Comparison of ENCODE assay signal across 16 mouse cellular contexts in genomic region chr5:126954189-126954588, GRCm38 (mm10).
"Had no signal": no experiment of that assay in that cellular context is flagged by ENCODE, and none has a peak within 500 bp of the region (broad histone marks: within the 10 kb centered on the region; RNA-seq: fewer than 3 reads in every experiment).

No protein-coding gene starts in this region.

- H3K27me3 ChIP-seq: neural tube, embryonic 13.5 days; neural tube, embryonic 15.5 days; stomach, embryonic 15.5 days had no signal

- H3K4me3 ChIP-seq: neural tube, embryonic 13.5 days; neural tube, embryonic 15.5 days; stomach, embryonic 15.5 days had no signal

- H3K36me3 ChIP-seq: neural tube, embryonic 13.5 days; neural tube, embryonic 15.5 days; stomach, embryonic 15.5 days had no signal

- H3K27ac ChIP-seq: neural tube, embryonic 13.5 days; neural tube, embryonic 15.5 days; stomach, embryonic 15.5 days; stomach, postnatal 0 days had no signal

- H3K9ac ChIP-seq: neural tube, embryonic 13.5 days; neural tube, embryonic 15.5 days; stomach, embryonic 15.5 days had no signal

- DNase-seq: retina, postnatal 1 day; right cerebral cortex, adult 18-20 months; right cerebral cortex, postnatal 14 days; right cerebral cortex, postnatal 25 days; right cerebral cortex, postnatal 4 days; spleen, adult 18-20 months; thymus, adult 18-20 months; thymus, adult 2 months; thymus, postnatal 14 days; thymus, postnatal 25 days; thymus, postnatal 36 days; thymus, postnatal 4 days had no signal

- H3K9me3 ChIP-seq: neural tube, embryonic 13.5 days; neural tube, embryonic 15.5 days; stomach, embryonic 15.5 days had no signal

- H3K4me1 ChIP-seq: neural tube, embryonic 13.5 days; neural tube, embryonic 15.5 days; stomach, embryonic 15.5 days had no signal

- H3K4me2 ChIP-seq: neural tube, embryonic 13.5 days; neural tube, embryonic 15.5 days; stomach, embryonic 15.5 days had no signal
